Mouse (Mus musculus) spleen, postnatal 10 days (tissue): ENCODE data around the gene Ercc8.

Experiments
- DNase-seq, 2 experiments: peaks; one replicate each; pipeline ENCODE4 v3.0.0; 2021 to 2022; ENCODE audit warnings: low spot score in 2 of 2

The Ercc8 gene

DNA sequence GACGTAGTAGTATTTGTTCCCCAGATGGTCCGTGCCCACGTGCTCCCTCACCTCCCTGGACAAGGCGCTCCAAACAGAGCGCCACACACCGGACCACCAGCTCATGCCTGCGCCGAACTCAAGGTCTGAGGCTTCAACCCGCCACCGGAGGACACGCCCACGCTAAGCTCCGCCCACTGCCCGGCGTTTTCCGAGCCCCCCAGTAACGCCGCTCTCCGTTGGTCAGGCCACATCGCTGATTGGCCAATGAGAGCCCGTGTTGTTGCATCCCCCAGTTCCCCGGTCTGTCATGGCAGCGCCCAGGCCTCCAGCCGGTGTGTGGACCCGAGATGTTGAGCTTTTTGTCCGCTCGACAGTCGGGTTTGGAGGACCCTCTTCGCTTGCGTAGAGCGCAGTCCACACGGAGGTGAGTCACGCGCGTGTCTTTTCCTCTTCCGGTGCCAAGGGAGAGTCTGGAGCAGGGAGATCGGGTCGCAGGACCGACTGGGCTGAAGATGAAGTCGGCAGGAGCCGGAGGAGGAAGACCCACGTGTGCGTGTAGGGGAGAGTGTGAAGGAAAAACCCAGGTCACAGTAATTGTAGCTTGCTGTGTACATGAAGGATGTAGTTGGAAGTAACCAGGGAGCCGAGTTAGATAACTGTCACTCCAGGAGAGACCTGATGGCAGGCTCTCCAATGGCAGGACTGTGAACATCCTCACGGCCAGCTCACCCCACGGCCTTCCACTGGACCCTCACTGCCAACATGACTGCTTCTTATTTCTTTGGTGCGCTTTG is at the start of gene Ercc8, which contains the start of gene Ndufaf2:
Ercc8 (plus strand) TSS at position 267 of the 776 bp plus-strand sequence.
Ndufaf2 (minus strand) TSS at position 159 of the 776 bp plus-strand sequence.
- peak; percentile 94 to 99 for DNase-seq

DNA sequence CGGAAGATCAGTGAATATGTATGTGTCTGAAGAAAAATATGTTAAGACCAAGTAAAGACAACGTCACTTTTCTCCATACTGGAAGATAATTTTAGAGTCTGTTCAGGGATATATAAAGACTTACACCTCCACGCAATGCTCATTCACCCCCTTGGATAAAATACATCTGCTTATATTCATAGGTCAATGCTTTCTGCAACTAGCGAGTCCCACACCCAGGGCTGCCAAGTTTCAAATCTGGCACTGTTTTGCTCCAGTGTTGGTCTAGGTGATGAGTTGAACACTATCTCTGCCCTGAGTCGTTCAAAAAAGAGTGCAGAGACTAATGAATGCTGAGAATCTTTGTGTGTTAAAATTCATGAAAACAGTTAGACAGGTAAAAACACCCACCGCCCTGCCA is 47.6 kb upstream of the Ercc8 start:
- DNase-seq = no peak

DNA sequence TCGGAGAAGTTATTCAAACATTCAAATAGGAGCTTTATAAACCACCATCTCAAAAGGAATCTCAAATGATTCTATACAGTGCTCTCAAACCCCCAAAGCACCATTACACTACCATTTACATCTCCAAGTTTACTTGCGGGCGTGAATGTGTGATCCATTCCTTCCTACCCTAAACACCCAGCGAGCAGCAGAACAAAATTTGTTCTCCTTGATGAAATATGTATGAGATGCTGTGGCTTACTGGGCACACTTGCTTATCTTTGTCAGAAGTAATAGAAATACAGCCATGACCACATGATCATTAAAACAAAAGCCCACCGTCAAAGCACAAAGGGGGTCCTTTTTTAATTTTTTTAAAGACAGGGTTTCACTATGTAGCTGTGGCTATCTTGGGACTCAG is 45.0 kb upstream of the Ercc8 start:
- DNase-seq = no peak

DNA sequence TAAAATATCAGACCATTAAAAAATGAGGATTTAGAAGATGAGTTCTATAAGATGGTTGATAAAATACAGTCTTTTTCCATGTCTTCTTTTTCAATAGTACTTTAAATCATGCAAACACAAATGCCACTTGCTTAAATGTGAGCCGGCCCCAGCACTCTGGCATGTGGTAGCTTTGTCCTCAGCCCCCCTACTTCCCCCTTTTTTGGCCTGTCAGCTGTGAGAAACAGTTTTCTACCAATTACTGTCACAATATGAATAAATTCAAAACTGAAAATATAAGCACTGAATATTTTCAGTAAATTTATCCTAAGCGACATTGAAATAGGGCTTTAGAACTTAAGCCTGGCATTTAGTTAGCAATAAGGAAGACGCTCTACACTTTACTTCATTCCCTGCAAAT is 44.3 kb upstream of the Ercc8 start:
- no peak for DNase-seq

DNA sequence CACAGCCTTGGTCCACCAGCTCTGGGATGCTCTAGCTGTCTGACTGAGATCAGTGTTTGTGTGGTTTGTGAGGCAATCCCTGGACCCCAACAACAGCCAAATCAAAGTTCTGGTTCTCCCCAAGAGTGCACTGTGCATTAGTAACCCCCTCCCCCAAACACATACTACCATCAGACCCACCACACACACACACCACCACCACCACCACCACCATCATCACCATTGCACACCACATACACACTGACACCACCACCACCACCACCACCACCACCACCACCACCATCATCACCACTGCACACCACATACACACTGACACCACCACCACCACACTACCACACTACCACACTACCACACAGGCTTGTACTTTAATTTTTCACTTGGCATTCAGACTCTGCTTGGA is 40.9 kb upstream of the Ercc8 start:
- DNase-seq = no peak

DNA sequence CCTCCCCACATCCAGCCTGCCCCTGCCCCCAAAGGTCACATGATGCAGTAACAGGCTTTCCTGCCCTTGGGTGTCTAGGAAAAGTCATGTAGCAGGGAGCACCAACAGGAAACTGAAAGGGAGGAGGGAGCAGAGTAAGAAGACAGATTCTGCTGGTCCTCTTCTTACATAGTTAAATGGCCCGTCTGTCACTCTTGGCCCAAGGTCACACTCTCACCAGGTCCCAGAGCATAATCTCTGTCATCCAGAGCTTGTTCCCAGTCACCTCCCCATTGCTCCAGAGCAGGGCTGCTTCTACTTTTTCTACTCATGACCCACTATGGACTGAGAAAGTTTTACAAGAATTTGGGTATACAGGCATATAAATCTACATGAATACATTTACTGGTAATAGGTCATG is 40.3 kb upstream of the Ercc8 start:
- DNase-seq = no peak

DNA sequence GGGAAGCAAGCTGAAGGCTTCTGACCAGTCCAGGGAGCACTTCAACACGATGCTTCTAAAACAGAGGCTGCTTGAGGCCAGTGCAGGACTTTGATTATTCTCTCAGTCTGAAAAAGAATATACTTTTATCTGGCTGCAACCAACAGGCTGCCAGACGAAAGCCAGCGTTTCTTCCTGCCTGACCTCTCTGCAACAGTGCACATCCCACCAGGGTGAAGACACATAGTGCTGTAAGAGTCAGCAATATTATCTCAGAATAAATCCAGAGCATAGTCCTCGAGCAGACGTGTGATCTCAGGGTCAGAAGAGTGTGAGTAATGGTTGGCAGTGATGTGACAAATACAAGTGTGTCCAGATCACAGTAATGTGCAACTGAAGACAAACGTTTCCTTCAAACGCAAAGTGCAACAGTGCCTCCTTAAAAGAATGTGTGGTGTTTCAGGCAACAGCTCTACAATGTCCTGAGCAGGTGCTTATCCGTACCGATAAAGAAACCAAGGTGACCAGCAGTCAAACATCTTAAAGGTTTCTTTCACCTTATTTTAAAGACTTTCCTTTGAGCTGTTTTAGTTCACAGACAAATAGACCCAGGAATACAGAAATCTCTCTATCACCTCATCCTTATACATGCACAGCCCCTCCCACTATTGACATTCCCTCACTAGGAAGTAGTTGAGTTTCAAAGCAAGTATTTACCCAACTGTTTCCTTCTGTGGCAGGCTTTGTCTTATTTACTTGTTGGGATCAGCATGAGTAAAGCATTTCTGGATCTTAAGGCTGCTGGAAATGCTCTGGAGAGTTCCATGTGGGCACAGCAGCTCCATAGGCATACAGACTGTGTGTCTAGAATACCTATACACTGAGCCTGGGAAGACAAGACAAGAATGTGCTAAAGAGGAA is 38.9 kb upstream of the Ercc8 start:
- no peak for DNase-seq

DNA sequence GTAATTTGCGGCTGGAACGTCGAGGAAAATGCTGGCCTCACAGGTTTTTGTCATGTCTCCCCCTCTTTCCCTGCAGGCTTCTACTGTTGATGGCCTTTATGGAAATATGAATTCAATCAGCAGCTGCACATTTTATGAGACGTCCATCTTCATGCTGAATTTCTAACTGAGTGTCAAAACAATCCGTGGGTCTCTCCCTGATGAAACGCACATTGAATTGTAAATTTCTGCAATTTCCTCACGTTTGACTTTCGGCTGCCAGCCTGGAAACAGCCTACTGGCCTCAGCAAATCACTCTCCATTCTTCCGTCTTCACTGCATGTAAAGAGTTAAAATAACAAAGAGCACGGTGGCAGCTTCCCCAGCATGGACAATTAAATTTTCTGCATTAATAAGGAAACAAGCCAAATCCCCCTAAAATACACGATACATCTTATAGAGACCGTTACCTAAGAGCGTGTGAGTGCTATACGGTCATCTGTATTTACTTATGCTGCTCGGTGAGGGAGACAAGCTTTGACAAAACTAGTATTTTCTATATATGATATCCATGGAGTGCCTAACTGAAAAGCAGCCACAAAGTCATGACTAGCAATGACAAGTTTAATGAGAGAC is 35.3 kb upstream of the Ercc8 start:
- DNase-seq = no peak

DNA sequence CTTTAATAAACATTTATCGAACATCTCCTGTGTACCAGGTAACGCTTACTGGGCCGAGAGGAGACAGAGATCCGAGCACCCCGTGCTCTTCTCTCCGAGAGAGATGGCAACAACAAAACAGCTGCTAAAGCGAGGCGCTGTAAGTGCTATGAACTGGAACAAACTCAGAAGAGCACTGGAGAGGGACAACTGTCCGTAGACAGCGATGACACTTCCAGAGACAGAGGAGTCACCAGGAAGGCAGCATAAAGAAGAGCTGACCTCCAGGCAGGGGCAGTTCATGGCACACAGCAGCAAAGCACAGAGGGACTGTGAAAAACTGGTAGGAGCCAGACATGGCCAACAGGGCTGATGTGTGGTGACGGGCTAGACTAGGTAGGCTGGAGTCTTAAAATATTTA is 34.4 kb upstream of the Ercc8 start:
- no peak for DNase-seq

DNA sequence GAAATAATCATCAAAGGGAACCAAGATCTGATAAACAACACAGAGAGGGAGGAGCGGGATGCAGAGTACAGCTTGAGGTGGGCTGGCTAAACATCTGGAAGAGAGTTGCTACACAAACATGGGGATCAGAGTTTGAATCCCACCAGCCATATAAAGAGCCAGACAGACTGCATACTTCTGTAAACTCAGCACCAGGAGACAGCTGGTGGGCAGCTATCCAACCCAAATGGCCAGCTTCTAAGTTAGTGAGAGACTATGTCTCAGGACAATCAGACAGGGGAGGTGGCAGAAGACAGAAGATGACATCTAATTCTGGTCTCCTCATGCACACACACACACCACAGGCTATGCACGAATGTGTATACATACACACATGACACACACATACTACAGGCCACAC is 32.3 kb upstream of the Ercc8 start:
- no peak for DNase-seq

DNA sequence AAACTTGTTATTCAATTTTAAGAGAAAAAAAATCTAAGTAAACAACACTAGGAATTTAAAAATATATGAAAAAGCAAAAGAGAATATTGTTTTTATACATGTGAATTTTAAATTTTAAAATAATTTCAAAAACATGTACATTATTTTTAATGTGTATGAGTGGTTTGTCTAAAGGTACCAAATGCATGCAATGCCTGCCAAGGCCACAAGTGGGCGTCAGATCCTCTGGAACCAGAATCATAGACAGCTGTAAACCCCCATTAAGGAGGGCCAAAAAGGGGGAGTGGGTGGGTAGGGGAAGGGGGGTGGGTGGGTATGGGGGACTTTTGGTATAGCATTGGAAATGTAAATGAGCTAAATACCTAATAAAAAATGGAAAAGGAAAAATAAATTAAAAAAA is 31.4 kb upstream of the Ercc8 start:
- DNase-seq = peak; percentile 10 to 65

DNA sequence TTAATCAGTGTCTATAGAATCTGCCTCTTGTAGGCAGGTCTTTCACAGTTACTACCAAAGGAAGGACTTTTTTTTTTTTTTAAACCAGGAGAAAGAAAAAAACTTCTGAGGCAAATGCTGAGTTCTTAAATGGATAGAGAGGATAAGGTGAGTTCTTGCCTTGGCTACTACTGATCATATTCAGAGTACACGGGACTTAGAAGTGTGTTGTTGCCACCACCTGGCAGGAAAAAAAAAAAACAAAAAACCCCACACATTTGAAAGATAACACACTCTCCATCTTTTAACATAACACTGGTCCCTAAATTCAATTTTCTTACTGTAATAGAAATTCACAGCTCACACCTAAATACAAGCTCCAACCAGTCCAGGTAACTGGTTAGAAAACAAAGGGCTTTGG is 30.6 kb upstream of the Ercc8 start:
- DNase-seq = no peak

DNA sequence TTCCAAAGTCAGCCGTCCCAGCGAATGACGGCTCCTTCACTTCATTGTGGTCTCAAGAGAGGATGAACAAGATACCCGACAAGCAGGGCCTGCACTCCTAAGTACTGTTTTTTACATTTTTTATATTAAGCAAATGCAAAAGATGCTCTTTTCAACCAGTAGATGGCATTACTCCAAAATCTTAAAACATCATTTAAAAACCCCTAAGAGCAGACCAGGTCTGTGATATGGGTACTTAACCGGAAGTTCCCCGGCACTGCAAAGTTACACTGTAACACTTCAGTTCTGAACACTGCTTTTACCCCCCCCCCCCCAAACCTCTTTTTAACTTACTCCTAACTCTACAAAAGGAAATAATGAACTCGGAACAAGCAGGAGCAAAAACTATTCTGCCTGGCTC is 29.5 kb upstream of the Ercc8 start:
- DNase-seq = no peak

DNA sequence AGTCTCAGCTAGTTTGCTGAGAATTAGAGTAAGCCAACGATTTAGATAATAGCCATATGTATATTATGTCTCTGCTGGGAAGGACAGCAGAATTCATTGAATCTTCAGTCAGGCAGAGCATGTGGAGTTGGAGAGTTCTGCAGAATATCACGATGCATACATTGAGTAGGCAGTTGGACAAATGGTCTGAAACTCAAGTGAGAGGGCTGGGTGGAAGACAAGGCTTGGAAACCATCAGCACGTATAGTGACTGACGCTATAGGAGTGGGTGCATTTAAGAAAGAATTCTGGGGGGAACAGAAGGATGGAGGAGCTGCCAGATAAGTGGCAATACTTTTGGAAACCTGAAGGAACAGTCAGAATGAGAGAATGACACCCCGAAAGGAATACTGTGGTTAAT is 27.8 kb upstream of the Ercc8 start:
- no peak for DNase-seq

DNA sequence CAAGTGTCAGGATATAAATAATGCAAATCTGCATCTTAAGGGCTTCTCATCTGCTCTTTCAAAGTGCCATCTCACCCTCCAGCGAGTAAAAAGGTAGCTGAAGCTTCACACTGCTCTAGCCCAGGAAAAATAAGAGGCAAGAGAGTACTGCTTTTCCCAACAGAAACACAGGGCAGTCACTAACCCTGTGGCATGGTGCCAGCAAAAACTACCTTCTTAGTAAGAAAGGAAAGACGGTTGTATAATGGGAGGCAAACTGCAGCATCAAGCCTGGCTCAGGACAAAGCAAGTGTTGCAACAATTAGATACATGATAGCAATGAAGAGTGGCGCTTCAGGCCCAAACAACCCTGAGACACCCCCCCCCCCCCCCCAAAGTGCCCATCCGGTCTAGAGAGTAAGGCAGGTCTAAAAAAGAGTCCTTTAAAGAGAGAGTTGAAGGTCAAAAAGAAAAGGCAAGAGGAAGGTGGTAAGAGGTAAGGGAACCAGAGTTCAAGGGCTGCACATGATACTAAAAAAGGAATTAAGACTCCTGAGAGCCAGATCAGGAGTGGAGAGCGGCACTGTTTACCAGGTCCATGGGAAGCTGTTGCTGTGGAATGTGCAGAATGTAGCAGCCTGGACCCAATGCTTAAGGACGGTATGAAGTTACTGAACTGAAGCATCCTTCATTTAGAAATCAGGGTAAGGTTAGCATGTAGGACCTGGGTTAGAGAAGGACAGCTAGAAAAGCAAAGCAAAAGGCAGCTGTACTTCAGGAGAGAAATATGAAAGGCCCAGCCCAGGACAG is 26.3 kb upstream of the Ercc8 start:
- DNase-seq = no peak

DNA sequence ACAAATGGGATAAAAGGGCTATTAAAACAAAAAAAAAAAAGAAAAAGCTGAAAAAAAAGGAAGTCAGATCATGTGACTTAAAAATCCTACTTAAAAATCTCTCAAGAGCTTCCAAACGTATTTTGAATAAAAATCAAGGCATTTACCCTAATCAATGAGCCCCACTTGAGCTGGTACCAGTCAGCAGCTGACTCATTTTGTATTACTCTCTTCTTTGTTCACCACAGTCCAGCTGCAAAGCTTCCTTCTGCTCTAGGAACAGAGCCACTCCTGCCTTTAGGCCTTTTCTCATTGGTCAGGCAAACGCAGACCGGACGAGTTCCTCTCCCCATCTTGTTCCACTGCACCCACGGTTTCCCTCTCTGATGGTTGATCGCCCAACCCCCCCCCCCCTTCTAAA is 22.9 kb upstream of the Ercc8 start:
- no peak for DNase-seq

DNA sequence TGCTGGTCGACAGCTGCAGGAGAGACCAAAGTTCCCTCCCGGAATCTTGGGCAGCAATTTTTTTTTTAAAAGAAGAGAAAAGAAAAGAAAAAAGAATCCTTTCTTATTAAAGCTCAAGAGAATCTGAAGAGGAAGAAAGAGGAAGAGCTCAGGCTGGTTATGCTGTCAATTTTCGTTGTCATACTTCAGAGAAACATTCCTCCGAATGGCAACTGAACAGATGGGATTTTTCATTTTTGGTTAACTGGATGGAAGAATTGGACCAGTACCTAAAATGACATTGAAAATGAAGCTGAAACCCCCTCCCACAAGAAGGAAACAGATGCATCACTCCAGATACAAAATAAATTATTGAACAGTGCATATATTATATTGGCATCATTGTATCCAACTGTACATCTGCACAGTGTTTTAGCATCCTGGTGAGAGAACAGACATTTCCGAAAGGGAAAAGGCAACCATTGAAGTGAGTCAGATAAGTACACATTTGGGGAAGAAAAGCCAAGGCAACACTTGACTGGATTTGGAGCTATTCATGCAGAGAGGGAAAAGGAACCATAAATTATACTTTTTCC is 20.0 kb upstream of the Ercc8 start:
- no peak for DNase-seq

DNA sequence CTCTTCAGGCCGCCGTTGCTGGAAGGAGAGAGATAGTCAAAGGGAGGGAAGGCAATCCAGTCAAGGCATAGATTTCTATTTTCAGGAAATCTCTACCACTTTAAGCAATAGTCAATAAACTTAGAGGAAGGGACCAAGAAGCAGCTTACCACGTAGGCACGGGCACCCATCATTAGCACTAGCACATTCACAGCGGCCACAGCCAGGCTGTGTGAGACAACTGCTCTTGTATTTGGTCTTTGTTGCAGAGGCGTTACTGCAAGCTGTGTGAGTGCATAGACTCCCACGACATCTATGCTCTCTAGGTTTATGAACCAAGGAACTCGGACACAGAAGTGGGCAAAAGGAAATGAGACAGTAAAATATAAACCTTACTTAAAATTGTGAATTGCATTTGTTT is 14.4 kb upstream of the Ercc8 start:
- DNase-seq = no peak

DNA sequence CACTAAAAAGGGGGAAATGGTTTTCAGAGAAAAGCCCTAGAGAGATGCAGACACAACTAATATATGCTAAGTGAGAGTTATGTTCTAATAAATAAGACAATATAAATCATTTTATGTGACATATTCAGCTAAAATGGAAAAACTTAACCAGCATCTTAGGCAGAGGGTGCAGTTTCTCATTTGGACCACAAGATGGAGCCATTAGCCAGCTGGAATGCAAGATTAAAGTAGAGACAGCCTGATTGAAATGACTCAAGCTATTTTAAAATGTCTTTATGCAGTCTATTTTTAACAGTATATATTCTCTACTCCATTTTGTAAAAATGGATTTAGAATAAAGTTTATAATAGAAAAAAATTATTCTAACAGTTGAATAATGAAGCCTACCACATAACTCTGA is 6.7 kb upstream of the Ercc8 start:
- peak in 1 of 2 experiments; percentile 37 for DNase-seq

DNA sequence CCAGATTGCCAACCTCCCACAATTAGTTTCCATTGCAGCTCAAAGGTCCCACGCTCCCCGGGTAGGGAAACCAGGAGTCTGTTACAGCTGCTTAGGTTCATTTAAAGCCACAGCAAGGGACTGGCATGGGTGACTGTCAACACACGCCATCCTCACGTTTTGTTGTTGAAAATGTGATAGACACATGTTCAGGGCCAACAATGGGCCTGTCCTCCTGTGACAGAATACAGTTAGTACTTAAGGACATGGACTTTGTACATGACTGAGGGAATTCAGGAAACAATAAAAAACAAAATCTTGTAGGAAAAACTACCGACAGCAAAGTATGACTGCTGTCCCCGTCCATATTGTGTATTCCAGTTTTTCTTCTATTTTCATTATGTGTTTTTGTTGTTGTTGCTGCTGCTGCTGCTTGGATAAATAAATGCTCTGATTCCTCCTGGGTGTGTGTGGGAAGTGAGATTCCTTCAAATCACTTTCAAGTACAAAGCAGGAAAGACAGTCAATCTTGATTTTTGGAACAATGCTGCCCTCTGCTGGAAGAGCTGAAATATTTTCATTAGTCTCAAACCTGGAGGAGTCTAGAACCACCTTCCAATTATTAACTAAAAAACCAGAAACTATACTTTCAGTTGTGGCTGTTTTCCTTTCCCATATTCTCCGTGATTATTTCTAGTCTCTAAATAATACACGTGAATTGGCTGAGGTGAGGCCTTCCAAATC is 5.7 kb upstream of the Ercc8 start:
- DNase-seq = peak; percentile 12 to 59

DNA sequence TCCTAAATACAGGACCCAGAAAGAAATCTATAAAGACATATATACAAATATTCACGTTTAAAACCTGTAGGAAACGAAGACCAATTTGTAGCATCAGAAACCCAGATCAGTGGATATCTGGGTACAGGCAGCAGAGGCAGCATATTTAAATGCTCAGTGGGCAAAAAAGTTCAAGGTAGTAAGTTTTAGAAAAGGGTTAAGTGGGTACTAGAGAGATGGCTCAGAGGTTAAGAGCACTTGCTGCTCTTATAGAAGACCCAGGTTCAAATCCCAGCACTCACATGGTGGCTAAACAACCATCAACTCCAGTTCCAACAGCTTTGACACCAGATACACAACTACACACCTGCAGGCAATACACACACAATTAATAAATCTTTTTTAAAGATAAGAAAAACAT is 1.4 kb upstream of the Ercc8 start:
- DNase-seq = no peak
